Mouse (Mus musculus) kidney, postnatal 4 days (tissue): ENCODE results near the gene Ilf3.

Experiments
- DNase-seq, 2 experiments: peaks; one replicate each; pipeline ENCODE4 v3.0.0; 2021; ENCODE audit warnings: mixed read lengths in 2 of 2

Gene Ilf3

GRCm38 (mm10) chr9:21440387-21440786 is 72.7 kb downstream of the Ilf3 start:
- no peak for DNase-seq

GRCm38 (mm10) chr9:21443853-21444252 is 76.2 kb downstream of the Ilf3 start:
- no peak for DNase-seq

- no peak for DNase-seq
Observed at GRCm38 (mm10) chr9:21444574-21444973, 76.9 kb downstream of the Ilf3 start.

GRCm38 (mm10) chr9:21445081-21445744 is 77.5 kb downstream of the Ilf3 start:
- DNase-seq: no peak

GRCm38 (mm10) chr9:21447778-21448177 is 80.1 kb downstream of the Ilf3 start:
- DNase-seq: no peak

- DNase-seq: no peak
Observed at GRCm38 (mm10) chr9:21449710-21450109, 82.0 kb downstream of the Ilf3 start.

- no peak for DNase-seq
Observed at GRCm38 (mm10) chr9:21450270-21450669, 82.6 kb downstream of the Ilf3 start.

- no peak for DNase-seq
Observed at GRCm38 (mm10) chr9:21451391-21451790, 83.7 kb downstream of the Ilf3 start.

GRCm38 (mm10) chr9:21451870-21452269 is 84.2 kb downstream of the Ilf3 start:
- no peak for DNase-seq

- no peak for DNase-seq
Observed at GRCm38 (mm10) chr9:21453003-21453402, 85.3 kb downstream of the Ilf3 start.

- no peak for DNase-seq
Observed at GRCm38 (mm10) chr9:21453459-21453858, 85.8 kb downstream of the Ilf3 start.

- no peak for DNase-seq
Observed at GRCm38 (mm10) chr9:21454556-21454955, 86.9 kb downstream of the Ilf3 start.
